Mouse (Mus musculus) midbrain, embryonic 16.5 days (tissue): Measurements from ENCODE around the gene Foxp1. TPM values are rescaled to one million over a fixed set of nuclear protein-coding genes. Genes with fewer than 3 reads are reported as not detected.

Experiments used
- ATAC-seq: fragments of 200-750 bp; cut with Nextera tagmentation; 2 replicates; pipeline ENCODE4 v1.8.0; 2017; ENCODE audit warnings: moderate TSS enrichment
- H3K27ac ChIP-seq: fragments of 300-500 bp; sonication (generic); 2 replicates; pipeline ENCODE4 v1.5.1; 2014; ENCODE audit warnings: mild to moderate bottlenecking, low read length, mixed read lengths
- H3K27me3 ChIP-seq: fragments of 300-500 bp; sonication (generic); 2 replicates; pipeline ENCODE4 v1.6.1; 2014; ENCODE audit warnings: low read depth, low read length, mixed read lengths; ENCODE audit not compliant: control insufficient read depth, insufficient read depth
- H3K36me3 ChIP-seq: fragments of 300-500 bp; sonication (generic); 2 replicates; pipeline ENCODE4 v1.6.1; 2014; ENCODE audit warnings: mild to moderate bottlenecking, low read length, moderate library complexity, mixed read lengths; ENCODE audit not compliant: control insufficient read depth, insufficient read depth
- H3K4me1 ChIP-seq: fragments of 300-500 bp; sonication (generic); 2 replicates; pipeline ENCODE4 v1.6.1; 2014; ENCODE audit warnings: mild to moderate bottlenecking, low read length, mixed read lengths; ENCODE audit not compliant: control insufficient read depth, insufficient read depth
- H3K4me2 ChIP-seq: fragments of 300-500 bp; sonication (generic); 2 replicates; pipeline ENCODE4 v1.6.1; 2014; ENCODE audit warnings: mild to moderate bottlenecking, low read length, mixed read lengths
- H3K4me3 ChIP-seq: fragments of 300-500 bp; sonication (generic); 2 replicates; pipeline ENCODE4 v1.5.1; 2014; ENCODE audit warnings: low read depth, mild to moderate bottlenecking, low read length, moderate library complexity, mixed read lengths
- H3K9ac ChIP-seq: fragments of 300-500 bp; sonication (generic); 2 replicates; pipeline ENCODE4 v1.6.1; 2014; ENCODE audit warnings: low read depth, low read length, mixed read lengths
- H3K9me3 ChIP-seq: fragments of 300-500 bp; sonication (generic); replicated peaks from 2 replicates; pipeline ENCODE4 v1.6.1; 2014; ENCODE audit warnings: mild to moderate bottlenecking, low read length, mixed read lengths; ENCODE audit not compliant: control insufficient read depth, poor library complexity, severe bottlenecking
- WGBS: fragments of 180-500 bp; shearing (Covaris S2); extraction: QIAGEN DNeasy Blood & Tissue Kit; methylation state at CpG from one replicate; pipeline ENCODE4 v1.1.7; 2014; 5-methylcytosine and 5-hydroxymethylcytosine counted together
- polyA plus RNA-seq: library from polyadenylated mRNA; unstranded; fragments of >200 nt; fragmentation: Nextera tagmentation; extraction: Ambion mirVana; gene quantifications from 2 replicates; pipeline ENCODE4 v1.2.1, GENCODE M21; 2015

The Foxp1 gene
- polyA plus RNA-seq, 1 experiment from 2014 or later = 79.8 TPM

DNA sequence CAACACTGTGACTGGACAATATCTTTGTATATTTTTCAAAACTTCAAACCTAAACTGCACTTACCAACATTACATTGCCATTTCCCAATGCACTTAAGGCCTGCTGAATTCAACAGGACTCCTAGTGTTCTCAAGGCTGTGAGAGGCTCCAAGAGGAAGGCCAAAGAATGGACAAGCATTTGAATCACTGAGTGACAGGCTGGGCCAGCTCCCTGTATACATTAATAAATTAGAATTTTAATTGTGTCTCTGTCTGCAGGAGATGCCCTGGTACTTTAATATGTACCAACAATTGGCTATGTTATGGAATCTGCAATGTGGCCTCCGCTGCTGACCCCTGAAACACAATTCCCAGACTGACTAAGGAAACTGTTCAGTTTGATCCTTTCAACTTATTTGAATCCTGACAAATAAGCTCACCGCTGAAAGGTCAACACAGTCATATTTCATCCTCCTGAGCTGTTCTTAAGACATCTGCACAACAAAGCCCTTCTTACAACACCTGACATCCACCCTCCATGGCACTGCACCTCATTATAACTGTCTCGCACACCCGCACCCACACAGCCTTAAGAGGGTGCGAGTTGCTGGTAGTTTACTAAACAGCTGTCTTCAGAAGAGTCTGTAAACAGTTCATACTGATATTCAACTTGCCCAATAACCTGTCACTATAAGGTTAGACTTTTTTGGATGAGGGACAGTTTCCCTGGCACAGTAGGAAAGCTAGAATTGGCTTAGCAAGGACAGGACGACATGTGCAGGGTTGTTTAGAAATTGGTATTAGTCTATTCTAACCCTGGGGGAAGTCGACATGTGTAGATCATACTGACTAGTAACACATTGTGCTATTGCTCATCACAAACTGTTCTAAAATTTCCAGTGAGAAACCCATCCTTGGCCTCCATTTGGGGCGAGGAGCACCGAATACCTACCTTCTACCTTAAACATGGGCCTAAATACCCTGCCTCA lies 448.9 kb downstream of the Foxp1 start:
- Histone ChIP-seq H3K36me3 (no peaks in the 10 kb centered on the region), H3K4me3 (no peak overlapping the region), H3K9ac (no peak overlapping the region), H3K4me2 (no peak overlapping the region), H3K4me1 (peaks cover 3% of the 10 kb centered on the region; the same call in 1 of the 2 replicates), H3K27me3 (no peaks in the 10 kb centered on the region), H3K9me3 (no peaks in the 10 kb centered on the region), H3K27ac (no peak overlapping the region)
- ATAC-seq = no peak
- WGBS = 58% methylated on average over 9 of the region's 9 CpGs

DNA sequence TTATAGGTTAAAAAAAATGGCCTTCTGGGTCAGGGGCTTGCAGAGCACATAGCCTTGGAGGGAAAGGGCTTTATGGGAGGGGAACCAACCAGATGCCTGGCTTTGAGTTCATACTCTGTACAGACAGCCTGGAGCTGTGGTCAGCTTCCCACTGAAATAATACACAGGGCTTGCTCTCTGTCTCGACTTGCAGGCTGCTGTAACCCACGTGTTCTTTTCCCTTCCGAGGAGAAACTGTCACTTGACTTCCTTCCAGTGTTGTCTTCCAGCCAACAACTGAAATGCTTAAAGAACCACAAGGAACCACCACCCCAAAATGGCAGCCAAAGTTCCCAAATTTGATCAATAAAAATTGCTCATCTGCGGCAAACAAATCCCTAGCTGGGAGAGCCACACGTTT lies 451.8 kb downstream of the Foxp1 start:
- 78% methylated on average over 5 of the region's 5 CpGs for WGBS
- peaks cover 3% of the 10 kb centered on the region; the same call in 1 of the 2 replicates for H3K4me1 ChIP-seq
- H3K4me3 ChIP-seq = no peak overlapping the region
- ATAC-seq = no peak
- no peaks in the 10 kb centered on the region for H3K36me3 ChIP-seq
- no peaks in the 10 kb centered on the region for H3K9me3 ChIP-seq
- no peak overlapping the region for H3K4me2 ChIP-seq
- no peaks in the 10 kb centered on the region for H3K27me3 ChIP-seq
- H3K9ac ChIP-seq = no peak overlapping the region
- no peak overlapping the region for H3K27ac ChIP-seq

DNA sequence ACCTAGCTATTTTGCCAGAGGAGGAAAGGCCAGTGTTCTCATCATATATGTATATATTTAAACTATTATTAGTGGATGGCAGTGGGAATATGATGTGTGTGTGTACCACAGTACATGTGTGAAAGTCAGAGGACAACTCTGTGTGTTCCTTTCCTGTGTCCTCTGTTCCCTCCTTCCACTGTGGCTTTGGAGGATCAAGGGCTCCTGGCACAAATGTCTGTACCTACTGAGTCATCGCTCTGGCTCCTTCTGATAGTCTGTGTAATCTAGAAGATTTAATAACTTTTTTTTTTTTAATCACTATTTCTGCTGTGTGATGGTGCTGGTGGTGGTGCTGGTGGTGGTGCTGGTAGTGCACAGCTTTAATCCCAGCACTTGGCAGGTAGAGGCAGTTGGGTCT lies 452.8 kb downstream of the Foxp1 start:
- ATAC-seq = no peak
- peaks cover 3% of the 10 kb centered on the region; the same call in 1 of the 2 replicates for H3K4me1 ChIP-seq
- no peaks in the 10 kb centered on the region for H3K9me3 ChIP-seq
- no peak overlapping the region for H3K27ac ChIP-seq
- H3K27me3 ChIP-seq = no peaks in the 10 kb centered on the region
- H3K36me3 ChIP-seq = no peaks in the 10 kb centered on the region
- H3K4me2 ChIP-seq = no peak overlapping the region
- H3K4me3 ChIP-seq = no peak overlapping the region
- H3K9ac ChIP-seq = no peak overlapping the region
- WGBS = 92% methylated on average over 1 of the region's 1 CpGs

DNA sequence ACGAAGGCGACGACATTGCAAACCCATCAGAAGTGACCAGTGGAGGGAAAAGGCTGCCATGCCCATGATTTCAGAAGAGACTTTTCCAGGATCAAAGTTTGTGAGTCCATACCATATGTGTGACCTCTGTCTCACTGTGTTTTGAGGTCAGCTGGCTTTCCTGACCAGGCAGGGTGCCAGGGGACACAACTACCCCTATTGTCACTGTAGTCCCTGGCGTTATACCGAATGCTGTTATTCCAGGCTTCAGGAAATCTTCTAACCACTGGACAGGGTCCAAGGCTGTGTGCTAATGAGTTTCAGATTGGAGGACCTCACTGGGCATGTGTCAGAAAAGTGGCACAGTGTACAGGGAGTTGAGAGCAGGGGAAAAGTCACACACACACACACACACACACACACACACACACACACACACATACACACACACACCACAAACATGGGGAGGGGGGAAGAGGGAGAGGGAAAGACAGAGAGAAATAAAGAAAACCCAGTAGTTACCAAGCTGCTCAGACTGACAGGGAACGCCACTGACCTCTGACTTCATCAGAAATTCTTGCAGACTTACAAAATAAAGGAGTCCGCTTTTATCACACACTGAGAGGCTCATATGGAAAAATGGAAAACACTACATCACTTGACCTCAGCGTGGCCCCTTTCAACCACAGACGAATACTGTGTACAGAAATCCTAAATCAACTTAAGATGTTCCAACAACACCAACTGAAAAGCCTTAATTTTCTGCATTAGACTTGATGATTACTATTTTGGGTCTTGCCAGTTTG lies 456.8 kb downstream of the Foxp1 start:
- no peak overlapping the region for H3K27ac ChIP-seq
- H3K4me3 ChIP-seq = no peak overlapping the region
- no peak overlapping the region for H3K9ac ChIP-seq
- WGBS = 64% methylated on average over 9 of the region's 9 CpGs
- no peaks in the 10 kb centered on the region for H3K4me1 ChIP-seq
- no peaks in the 10 kb centered on the region for H3K27me3 ChIP-seq
- ATAC-seq = no peak
- H3K4me2 ChIP-seq = no peak overlapping the region
- H3K36me3 ChIP-seq = no peaks in the 10 kb centered on the region
- H3K9me3 ChIP-seq = no peaks in the 10 kb centered on the region

DNA sequence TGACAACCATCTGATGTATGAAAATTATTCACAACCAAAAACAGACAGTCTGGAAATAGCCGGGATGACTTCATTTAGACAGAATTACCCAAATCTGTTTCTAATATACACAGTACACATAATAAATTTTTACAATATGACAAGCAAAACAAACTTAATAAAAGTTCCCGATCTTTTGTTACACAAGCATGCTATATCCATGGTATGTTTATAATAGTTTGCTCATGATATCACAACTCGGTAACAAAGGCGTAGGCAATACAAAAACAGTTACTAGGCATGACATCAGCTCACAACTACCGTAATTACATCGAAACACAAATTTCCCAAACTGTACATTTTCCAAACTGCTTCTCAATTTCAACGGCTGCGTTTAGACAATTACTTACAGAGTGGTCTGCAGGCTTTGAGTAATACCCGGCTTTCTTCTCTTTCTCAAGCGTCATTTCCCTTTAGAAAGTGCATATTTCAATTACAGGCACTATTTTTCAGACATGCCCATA lies 458.5 kb downstream of the Foxp1 start:
- Histone ChIP-seq H3K4me1 (no peaks in the 10 kb centered on the region), H3K9ac (no peak overlapping the region), H3K4me3 (no peak overlapping the region), H3K36me3 (no peaks in the 10 kb centered on the region), H3K27me3 (no peaks in the 10 kb centered on the region), H3K9me3 (no peaks in the 10 kb centered on the region), H3K4me2 (no peak overlapping the region), H3K27ac (no peak overlapping the region)
- 92% methylated on average over 10 of the region's 10 CpGs for WGBS
- ATAC-seq = no peak

DNA sequence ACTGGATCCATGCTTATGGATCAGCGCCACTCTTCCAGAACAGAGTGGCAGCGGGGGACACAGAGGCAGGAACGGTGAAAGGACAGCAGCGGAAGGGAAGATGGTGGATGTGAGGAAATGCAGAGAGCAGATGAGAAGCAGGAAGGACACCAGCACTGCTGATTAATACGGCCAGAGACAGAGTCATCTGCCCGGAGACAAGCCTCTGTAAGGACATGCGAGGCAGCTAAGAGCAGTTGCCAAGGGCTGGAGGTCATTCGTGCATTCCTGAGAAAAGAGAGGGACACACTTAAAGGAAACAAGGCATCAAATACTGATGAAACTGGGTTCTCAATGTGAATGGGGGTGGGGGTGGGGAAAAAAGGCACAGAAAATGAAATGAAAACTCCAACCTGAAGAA lies 459.6 kb downstream of the Foxp1 start:
- H3K27me3 ChIP-seq = no peaks in the 10 kb centered on the region
- no peak overlapping the region for H3K27ac ChIP-seq
- H3K4me2 ChIP-seq = no peak overlapping the region
- 89% methylated on average over 8 of the region's 8 CpGs for WGBS
- H3K9me3 ChIP-seq = no peaks in the 10 kb centered on the region
- no peak overlapping the region for H3K4me3 ChIP-seq
- ATAC-seq = no peak
- no peak overlapping the region for H3K9ac ChIP-seq
- H3K4me1 ChIP-seq = no peaks in the 10 kb centered on the region
- H3K36me3 ChIP-seq = no peaks in the 10 kb centered on the region

DNA sequence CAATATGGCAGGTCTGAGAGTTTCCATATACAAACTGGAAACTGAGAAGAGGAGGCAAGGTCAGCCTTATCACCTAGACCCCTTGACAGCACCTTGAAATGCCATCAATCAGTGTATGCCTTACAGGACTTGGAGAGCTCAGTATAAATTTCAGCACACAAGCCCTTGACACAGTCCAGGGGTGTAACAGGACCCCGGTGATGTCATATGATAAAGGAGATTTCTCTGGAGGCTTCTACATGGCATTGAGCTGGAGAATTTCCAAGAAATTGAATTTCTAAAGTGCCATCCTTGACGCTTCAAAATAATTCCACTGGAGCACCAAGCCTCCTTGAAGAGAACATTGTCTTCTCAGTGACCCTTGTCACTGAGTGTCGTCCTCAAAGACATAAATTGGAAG lies 463.8 kb downstream of the Foxp1 start:
- no peak overlapping the region for H3K4me2 ChIP-seq
- H3K27ac ChIP-seq = no peak overlapping the region
- H3K9me3 ChIP-seq = no peaks in the 10 kb centered on the region
- no peaks in the 10 kb centered on the region for H3K4me1 ChIP-seq
- 75% methylated on average over 3 of the region's 3 CpGs for WGBS
- H3K36me3 ChIP-seq = no peaks in the 10 kb centered on the region
- H3K27me3 ChIP-seq = no peaks in the 10 kb centered on the region
- H3K4me3 ChIP-seq = no peak overlapping the region
- no peak overlapping the region for H3K9ac ChIP-seq
- no peak for ATAC-seq

DNA sequence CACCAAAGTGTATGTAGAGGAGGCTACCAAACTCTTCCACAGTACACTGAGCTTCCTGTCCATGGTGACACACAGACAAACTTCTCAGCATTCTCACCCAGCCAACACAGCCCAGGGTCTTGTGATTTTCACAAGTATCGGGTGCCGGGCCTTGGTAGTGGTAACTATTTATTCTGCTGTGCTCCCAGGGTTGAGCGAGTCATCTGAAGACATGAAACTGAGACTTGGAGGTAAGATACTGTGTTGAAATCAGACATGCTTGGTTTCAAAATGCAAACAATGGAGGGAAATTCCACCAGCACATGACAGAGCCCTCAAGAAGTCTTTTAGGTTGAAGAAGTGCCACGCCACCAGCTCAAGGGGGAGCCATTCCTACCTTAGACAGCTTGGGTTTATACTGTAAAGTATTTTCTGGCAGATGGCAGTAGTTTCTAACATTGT lies 465.4 kb downstream of the Foxp1 start:
- 92% methylated on average over 4 of the region's 4 CpGs for WGBS
- H3K4me2 ChIP-seq = no peak overlapping the region
- no peaks in the 10 kb centered on the region for H3K36me3 ChIP-seq
- no peaks in the 10 kb centered on the region for H3K4me1 ChIP-seq
- no peaks in the 10 kb centered on the region for H3K27me3 ChIP-seq
- H3K9ac ChIP-seq = no peak overlapping the region
- ATAC-seq = no peak
- no peak overlapping the region for H3K27ac ChIP-seq
- no peaks in the 10 kb centered on the region for H3K9me3 ChIP-seq
- no peak overlapping the region for H3K4me3 ChIP-seq

DNA sequence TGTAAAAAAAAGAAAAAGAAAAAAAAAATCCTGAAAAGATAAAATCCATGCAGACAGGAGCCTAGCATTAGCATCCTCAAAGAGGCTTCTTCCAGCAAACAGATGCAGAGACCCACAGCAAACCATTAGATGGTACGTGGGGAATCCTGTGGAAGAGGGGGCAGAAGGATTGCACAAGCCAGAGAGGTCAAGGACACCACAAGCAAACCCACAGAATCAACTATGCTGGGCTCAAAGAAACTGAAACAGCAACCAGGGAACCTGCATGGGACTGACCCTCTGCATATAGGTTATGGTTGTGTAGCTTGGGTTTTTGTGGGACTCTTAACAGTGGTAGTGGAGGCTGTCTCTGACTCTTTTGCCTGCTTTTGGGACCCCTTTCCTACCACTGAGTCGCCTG lies 466.1 kb downstream of the Foxp1 start:
- no peaks in the 10 kb centered on the region for H3K4me1 ChIP-seq
- ATAC-seq = no peak
- H3K4me2 ChIP-seq = no peak overlapping the region
- H3K27ac ChIP-seq = no peak overlapping the region
- no peaks in the 10 kb centered on the region for H3K36me3 ChIP-seq
- H3K4me3 ChIP-seq = no peak overlapping the region
- no peaks in the 10 kb centered on the region for H3K27me3 ChIP-seq
- 77% methylated on average over 2 of the region's 2 CpGs for WGBS
- no peak overlapping the region for H3K9ac ChIP-seq
- H3K9me3 ChIP-seq = no peaks in the 10 kb centered on the region
